In genomic region chr5:106785065-106785464, GRCm38 (mm10) we compare ENCODE assay signal across 15 mouse cellular contexts.
DNase-seq lines count a peak whose midpoint lies in the region; ATAC-seq and TF ChIP-seq lines count a peak whose summit lies in the region.
"Had no signal": no experiment of that assay in that cellular context is flagged by ENCODE, and none has a peak within 500 bp of the region (broad histone marks: within the 10 kb centered on the region; RNA-seq: fewer than 3 reads in every experiment).

No protein-coding gene starts in this region.

- H3K4me3 ChIP-seq in forebrain, postnatal 0 days (ENCODE audit: low read depth, low read length), result no peak overlapping the region
- H3K4me3 ChIP-seq in forebrain, embryonic 15.5 days, result no peak overlapping the region
- H3K4me3 ChIP-seq in kidney, postnatal 0 days (replicated peaks; ENCODE audit: low read depth, low read length), result no peak overlapping the region
- H3K4me3 ChIP-seq in ES-Bruce4 (ENCODE audit: low read depth, low read length), result no peak overlapping the region
- no peak overlapping the region for H3K4me3 ChIP-seq in limb, embryonic 14.5 days (replicated peaks; ENCODE audit: low read length)
- H3K4me3 ChIP-seq in forebrain, embryonic 12.5 days (replicated peaks), result no peak overlapping the region
- H3K4me3 ChIP-seq: forebrain, embryonic 13.5 days had no signal

- no peak overlapping the region for H3K4me2 ChIP-seq in forebrain, postnatal 0 days (ENCODE audit: low read depth)
- no peak overlapping the region for H3K4me2 ChIP-seq in forebrain, embryonic 15.5 days (replicated peaks)
- no peak overlapping the region for H3K4me2 ChIP-seq in kidney, postnatal 0 days (ENCODE audit: low read length)
- H3K4me2 ChIP-seq in limb, embryonic 14.5 days (replicated peaks; ENCODE audit: low read depth, low read length, severe bottlenecking), result 0 out of 2 replicates have a peak overlapping the region, but pooled peaks have one; percentile 19
- no peak overlapping the region for H3K4me2 ChIP-seq in forebrain, embryonic 12.5 days

- no peak for DNase-seq in forebrain, postnatal 0 days
- no peak for DNase-seq in kidney, postnatal 0 days (ENCODE audit: low spot score)
- no peak for DNase-seq in kidney, postnatal 4 days
- no peak for DNase-seq in limb, embryonic 14.5 days (ENCODE audit: low spot score)
- no peak for DNase-seq in urinary bladder, adult 18-20 months (ENCODE audit: low spot score in 2 of 2)
- DNase-seq: adrenal gland, adult 2 months; kidney, adult 2 months; layer of hippocampus, adult 9-11 months had no signal

- peak; percentile 15 for TF ChIP-seq CTCF in forebrain, postnatal 0 days (IDR thresholded peaks at IDR 0.05; ENCODE audit: low read depth)
- peak; percentile 44 for TF ChIP-seq CTCF in kidney, postnatal 0 days (IDR thresholded peaks at IDR 0.05; ENCODE audit: low read depth)
- peak; percentile 23 for TF ChIP-seq CTCF in ES-Bruce4 (IDR thresholded peaks at IDR 0.05; ENCODE audit: low read depth, low read length)

- H3K27ac ChIP-seq in forebrain, postnatal 0 days (ENCODE audit: low read depth, low read length), result no peak overlapping the region
- H3K27ac ChIP-seq in forebrain, embryonic 15.5 days (replicated peaks), result no peak overlapping the region
- H3K27ac ChIP-seq in kidney, postnatal 0 days, result no peak overlapping the region
- H3K27ac ChIP-seq in ES-Bruce4 (ENCODE audit: insufficient read depth, low read length), result no peak overlapping the region
- H3K27ac ChIP-seq in limb, embryonic 14.5 days (replicated peaks; ENCODE audit: low read depth, low read length), result no peak overlapping the region
- H3K27ac ChIP-seq in forebrain, embryonic 12.5 days, result no peak overlapping the region
- H3K27ac ChIP-seq: forebrain, embryonic 13.5 days; limb, embryonic 15.5 days; neural tube, embryonic 15.5 days had no signal

- no peaks in the 10 kb centered on the region; the same call in 1 of the 2 replicates for H3K27me3 ChIP-seq in forebrain, postnatal 0 days (ENCODE audit: insufficient read depth, low read length)
- no peaks in the 10 kb centered on the region for H3K27me3 ChIP-seq in forebrain, embryonic 15.5 days
- no peaks in the 10 kb centered on the region for H3K27me3 ChIP-seq in kidney, postnatal 0 days (ENCODE audit: insufficient read depth, low read length)
- peaks cover 1% of the 10 kb centered on the region; the same call in 1 of the 2 replicates for H3K27me3 ChIP-seq in ES-Bruce4 (ENCODE audit: control insufficient read depth, insufficient read depth, low read length, poor library complexity, severe bottlenecking)
- H3K27me3 ChIP-seq in limb, embryonic 14.5 days (ENCODE audit: control insufficient read depth, insufficient read depth, low read length), result no peaks in the 10 kb centered on the region
- H3K27me3 ChIP-seq in forebrain, embryonic 12.5 days, result peaks cover 17% of the 10 kb centered on the region
- H3K27me3 ChIP-seq: limb, embryonic 15.5 days; neural tube, embryonic 15.5 days had no signal

- TF ChIP-seq POLR2A in ES-Bruce4 (IDR thresholded peaks at IDR 0.05; ENCODE audit: insufficient read depth, low read length), result no peak
- TF ChIP-seq POLR2A in limb, embryonic 14.5 days (IDR thresholded peaks at IDR 0.05; ENCODE audit: borderline replicate concordance, extremely low read depth, insufficient read depth, insufficient read length), result no peak

- no peaks in the 10 kb centered on the region for H3K4me1 ChIP-seq in forebrain, postnatal 0 days (ENCODE audit: insufficient read depth)
- H3K4me1 ChIP-seq in forebrain, embryonic 15.5 days, result no peaks in the 10 kb centered on the region
- H3K4me1 ChIP-seq in kidney, postnatal 0 days (replicated peaks; ENCODE audit: insufficient read depth, low read length), result peaks cover 6% of the 10 kb centered on the region; the same call in 1 of the 2 replicates
- H3K4me1 ChIP-seq in ES-Bruce4 (ENCODE audit: control insufficient read depth, insufficient read depth, low read length), result peaks cover 6% of the 10 kb centered on the region
- H3K4me1 ChIP-seq in limb, embryonic 14.5 days (ENCODE audit: control insufficient read depth, insufficient read depth, low read length), result 0 out of 2 replicates have a peak, but pooled peaks cover 2% of the 10 kb centered on the region
- peaks cover 6% of the 10 kb centered on the region for H3K4me1 ChIP-seq in forebrain, embryonic 12.5 days

- no peaks in the 10 kb centered on the region for H3K9me3 ChIP-seq in forebrain, postnatal 0 days (ENCODE audit: low read length)
- no peaks in the 10 kb centered on the region for H3K9me3 ChIP-seq in forebrain, embryonic 15.5 days
- no peaks in the 10 kb centered on the region for H3K9me3 ChIP-seq in kidney, postnatal 0 days (replicated peaks; ENCODE audit: low read length)
- H3K9me3 ChIP-seq in ES-Bruce4 (replicated peaks; ENCODE audit: control insufficient read depth, insufficient read depth, low read length, poor library complexity, severe bottlenecking), result no peaks in the 10 kb centered on the region
- no peaks in the 10 kb centered on the region for H3K9me3 ChIP-seq in limb, embryonic 14.5 days (ENCODE audit: control insufficient read depth, low read length)
- H3K9me3 ChIP-seq in forebrain, embryonic 12.5 days, result no peaks in the 10 kb centered on the region
- H3K9me3 ChIP-seq: forebrain, embryonic 13.5 days; limb, embryonic 15.5 days; neural tube, embryonic 15.5 days had no signal

- no peak for TF ChIP-seq EP300 in ES-Bruce4 (IDR thresholded peaks at IDR 0.05; ENCODE audit: insufficient read depth, low read depth, low read length)

- no peak for ATAC-seq in forebrain, postnatal 0 days
- ATAC-seq in forebrain, embryonic 15.5 days (replicated peaks), result no peak
- ATAC-seq in kidney, postnatal 0 days (replicated peaks; ENCODE audit: low FRiP score, low read depth), result no peak
- ATAC-seq in limb, embryonic 14.5 days (ENCODE audit: low FRiP score, low read depth), result no peak
- no peak for ATAC-seq in forebrain, embryonic 12.5 days (ENCODE audit: low FRiP score)
- ATAC-seq: forebrain, embryonic 13.5 days; midbrain, embryonic 16.5 days had no signal

- H3K9ac ChIP-seq in forebrain, postnatal 0 days, result no peak overlapping the region
- no peak overlapping the region for H3K9ac ChIP-seq in forebrain, embryonic 15.5 days (replicated peaks)
- H3K9ac ChIP-seq in kidney, postnatal 0 days (ENCODE audit: low read depth, low read length), result no peak overlapping the region
- H3K9ac ChIP-seq in ES-Bruce4 (ENCODE audit: low read depth, poor library complexity, severe bottlenecking), result no peak overlapping the region
- no peak overlapping the region for H3K9ac ChIP-seq in limb, embryonic 14.5 days (ENCODE audit: low read depth, low read length, severe bottlenecking)
- no peak overlapping the region for H3K9ac ChIP-seq in forebrain, embryonic 12.5 days
- H3K9ac ChIP-seq: forebrain, embryonic 13.5 days; limb, embryonic 15.5 days; neural tube, embryonic 15.5 days had no signal

- whole genome bisulfite sequencing in forebrain, postnatal 0 days, result 85% methylated on average over 2 of the region's 2 CpGs
- WGBS in forebrain, embryonic 15.5 days, result 86% methylated on average over 2 of the region's 2 CpGs
- WGBS in kidney, postnatal 0 days, result 89% methylated on average over 2 of the region's 2 CpGs
- 81% methylated on average over 2 of the region's 2 CpGs for WGBS in limb, embryonic 14.5 days
- 94% methylated on average over 2 of the region's 2 CpGs for WGBS in forebrain, embryonic 12.5 days

- no peaks in the 10 kb centered on the region for H3K36me3 ChIP-seq in forebrain, postnatal 0 days (ENCODE audit: insufficient read depth)
- H3K36me3 ChIP-seq in forebrain, embryonic 15.5 days, result no peaks in the 10 kb centered on the region
- no peaks in the 10 kb centered on the region for H3K36me3 ChIP-seq in kidney, postnatal 0 days (ENCODE audit: insufficient read depth, low read length)
- H3K36me3 ChIP-seq in ES-Bruce4 (ENCODE audit: control insufficient read depth, insufficient read depth, low read length, poor library complexity, severe bottlenecking), result no peaks in the 10 kb centered on the region
- no peaks in the 10 kb centered on the region for H3K36me3 ChIP-seq in limb, embryonic 14.5 days (ENCODE audit: control insufficient read depth, insufficient read depth, low read length)
- H3K36me3 ChIP-seq in forebrain, embryonic 12.5 days (replicated peaks), result no peaks in the 10 kb centered on the region
- H3K36me3 ChIP-seq: limb, embryonic 15.5 days; neural tube, embryonic 15.5 days had no signal
